Mouse (Mus musculus): Measurements from ENCODE around the gene Taz. TPM values are rescaled to one million over a fixed set of nuclear protein-coding genes. Genes with fewer than 3 reads are reported as not detected.

The Taz gene
- 63.7 and 108 TPM in 2 replicates for polyA plus RNA-seq (2015; fragmentation: Nextera tagmentation; extraction: Ambion mirVana)

DNA sequence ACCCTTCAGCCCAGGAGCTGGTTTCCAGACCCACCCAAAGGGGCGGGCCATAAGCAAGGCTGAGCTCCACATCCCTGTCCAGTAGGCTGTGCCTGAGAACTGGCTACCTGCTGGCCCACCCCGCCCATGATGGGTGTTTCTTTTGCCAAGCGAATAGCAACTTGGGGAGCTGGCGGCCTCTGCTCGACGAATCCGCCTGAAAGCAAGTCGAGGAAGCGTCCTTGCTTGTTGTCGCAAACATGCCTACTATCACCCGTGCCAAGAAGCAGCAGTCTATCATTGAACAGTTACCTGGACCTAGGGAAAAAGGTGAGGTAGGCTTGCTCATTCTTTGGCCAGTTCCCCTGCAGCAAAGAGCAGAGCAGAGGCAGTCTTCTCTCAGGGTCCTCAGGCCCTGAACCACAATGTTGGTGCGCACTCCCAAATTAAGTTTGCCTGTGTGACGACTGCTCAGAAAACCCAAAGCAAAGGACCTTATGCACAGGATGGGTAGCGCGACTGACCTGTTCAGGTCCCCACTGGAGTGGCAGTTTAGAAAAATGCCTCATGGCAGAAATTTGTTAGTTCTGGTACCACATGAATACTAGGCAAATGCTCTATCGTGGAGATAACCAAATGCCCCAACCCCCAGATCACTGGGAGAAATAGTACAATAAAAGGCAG, at the start of gene Taz, which contains the start of gene Dnase1l1:
Taz (plus strand) TSS at position 181 of the 663 bp plus-strand sequence.
Dnase1l1 (minus strand) TSS at position 606 of the 663 bp plus-strand sequence.

DNA sequence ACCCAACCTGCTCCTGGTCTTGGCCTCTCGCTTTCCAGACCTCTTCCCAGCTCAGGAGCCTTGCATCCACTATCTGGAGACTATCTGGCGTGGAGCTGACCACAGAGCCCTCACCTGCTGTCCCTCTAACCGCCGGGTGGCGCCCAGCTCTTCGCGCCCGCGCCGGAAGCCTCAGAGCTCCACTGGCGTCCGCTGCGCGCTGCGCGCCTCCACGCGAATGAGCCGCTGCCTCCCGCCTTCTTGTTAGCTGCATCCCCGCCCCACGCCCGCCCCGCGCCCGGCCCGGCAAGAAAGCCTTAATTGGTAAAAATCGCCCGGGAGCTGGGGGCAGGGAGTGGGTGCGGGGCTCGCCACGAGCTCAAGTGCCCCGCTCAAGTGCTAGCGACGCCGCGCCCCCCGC, 32.1 kb upstream of the Taz start, which contains the start of gene Flna:
Flna (minus strand) TSS at position 206 of the 400 bp plus-strand sequence.

DNA sequence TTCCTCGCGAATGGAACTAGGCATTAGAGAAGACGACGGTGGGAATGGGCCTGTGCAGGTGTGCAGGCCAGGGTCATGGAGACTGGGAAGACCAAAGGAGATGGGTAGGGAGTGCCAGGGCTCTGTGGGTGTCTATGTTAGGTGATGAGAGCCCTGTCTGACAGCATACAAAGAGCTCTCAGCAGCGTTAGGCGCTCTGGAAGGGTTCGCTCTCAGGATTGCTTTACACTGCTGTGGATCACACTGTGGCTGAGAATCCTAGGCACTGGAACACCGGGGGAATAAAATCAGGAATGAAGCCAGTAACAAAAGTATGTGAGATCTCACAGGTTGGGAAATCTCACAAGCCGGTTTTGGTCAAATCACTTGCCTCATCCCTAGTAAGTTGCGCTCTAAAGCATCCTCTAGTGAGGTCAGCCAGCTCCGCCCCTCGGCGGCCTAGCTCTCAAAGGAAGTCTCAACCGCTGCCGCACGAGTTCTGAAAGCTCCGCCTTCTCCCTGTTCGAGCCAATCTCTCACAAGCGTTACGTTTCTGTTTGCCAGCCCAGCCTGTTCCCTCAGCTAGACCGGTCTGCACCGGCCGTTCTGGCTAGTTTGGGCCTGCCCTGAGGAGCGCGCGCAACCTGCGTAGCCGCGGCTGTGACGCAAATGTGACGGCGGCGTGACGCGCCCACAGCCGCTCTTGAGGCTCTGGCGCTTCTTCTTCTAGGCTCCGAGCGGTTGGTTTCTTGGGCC, 27.4 kb upstream of the Taz start, which contains the start of gene Emd:
Emd (plus strand) TSS at position 535 of the 735 bp plus-strand sequence.

DNA sequence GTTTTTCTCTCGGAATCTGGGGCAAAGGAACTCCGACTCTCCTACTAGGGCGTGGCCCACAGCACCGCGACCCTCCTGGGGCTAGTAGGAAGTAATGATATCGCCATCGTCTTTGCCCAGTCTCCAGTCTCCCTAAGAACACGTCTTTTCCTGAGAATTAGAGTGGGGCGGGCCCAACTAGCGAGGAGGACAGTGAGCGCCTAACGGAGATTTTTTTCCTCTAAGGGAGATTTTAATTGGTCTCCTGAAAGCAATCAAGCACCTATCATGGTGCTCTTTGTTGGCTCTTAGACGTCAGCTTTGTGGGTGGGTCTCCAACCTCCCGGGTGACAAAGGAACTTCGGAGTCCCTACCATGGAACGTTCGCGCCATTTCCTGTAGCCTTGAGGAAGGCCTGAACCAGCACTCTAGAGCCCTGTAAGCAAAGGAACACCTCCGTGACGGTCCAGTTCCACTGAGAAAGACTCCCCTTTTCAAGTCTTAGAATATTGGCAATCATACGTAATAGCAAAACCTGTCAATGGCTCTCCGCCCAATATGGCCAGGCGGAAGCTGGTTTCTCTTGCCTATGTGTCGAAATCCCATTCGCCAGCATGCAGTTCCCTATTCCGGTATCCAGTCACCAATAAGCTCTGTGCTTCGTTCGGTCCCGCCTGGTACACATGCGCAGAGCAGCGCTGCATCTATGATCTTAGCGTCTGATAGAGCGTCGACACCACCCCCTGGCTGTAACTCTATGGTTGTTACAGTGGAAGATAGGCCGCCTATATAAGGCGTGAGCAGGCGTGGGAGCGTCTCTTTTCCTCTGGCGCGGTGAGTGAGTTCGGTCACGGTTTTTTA, 11.4 kb upstream of the Taz start, which contains the start of gene Rpl10:
Rpl10 (plus strand) TSS at position 751 of the 840 bp plus-strand sequence.

DNA sequence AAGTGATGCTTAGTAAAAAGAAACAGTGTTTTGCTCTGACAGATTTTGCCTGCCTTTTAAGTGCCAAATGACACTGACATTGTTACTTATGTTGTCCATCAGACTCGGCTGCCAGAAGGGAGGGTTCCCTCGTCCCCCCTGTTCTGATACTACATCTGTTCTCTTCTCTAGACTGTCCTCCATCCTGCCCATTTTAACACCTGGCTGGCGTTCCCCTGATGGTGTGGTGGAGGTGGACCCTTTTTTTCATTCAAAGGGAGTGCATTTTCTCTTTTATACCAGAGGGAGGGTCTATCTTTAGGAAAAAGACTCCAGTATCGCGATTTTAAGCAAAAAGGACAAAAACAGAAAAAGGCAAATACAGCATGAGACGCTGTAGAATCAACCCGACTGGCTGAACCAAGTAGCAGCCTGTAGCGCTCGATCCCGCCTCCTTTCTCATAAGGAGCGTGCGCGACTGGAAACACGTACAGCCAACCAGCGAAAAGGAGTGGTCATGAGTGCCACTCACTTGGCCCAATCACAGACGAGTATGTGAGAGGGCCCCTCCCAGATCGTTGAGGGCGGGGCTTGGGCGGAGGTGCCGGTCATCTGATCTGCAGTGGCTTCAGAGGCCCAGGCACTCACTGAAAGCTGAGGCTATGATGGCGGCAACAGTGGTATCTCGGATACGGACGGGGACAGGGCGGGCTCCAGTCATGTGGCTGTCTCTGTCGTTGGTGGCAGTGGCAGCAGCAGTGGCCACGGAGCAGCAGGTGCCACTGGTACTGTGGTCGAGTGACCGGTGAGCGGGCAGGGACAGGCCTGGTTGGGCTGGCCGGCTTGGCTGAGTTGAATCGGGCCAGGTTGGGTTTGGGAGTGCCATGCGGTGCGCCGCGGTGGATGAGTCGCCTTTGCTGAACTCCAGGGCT, 15.1 kb downstream of the Taz start, which contains the start of gene Atp6ap1:
Atp6ap1 (plus strand) TSS at position 560 of the 911 bp plus-strand sequence.

DNA sequence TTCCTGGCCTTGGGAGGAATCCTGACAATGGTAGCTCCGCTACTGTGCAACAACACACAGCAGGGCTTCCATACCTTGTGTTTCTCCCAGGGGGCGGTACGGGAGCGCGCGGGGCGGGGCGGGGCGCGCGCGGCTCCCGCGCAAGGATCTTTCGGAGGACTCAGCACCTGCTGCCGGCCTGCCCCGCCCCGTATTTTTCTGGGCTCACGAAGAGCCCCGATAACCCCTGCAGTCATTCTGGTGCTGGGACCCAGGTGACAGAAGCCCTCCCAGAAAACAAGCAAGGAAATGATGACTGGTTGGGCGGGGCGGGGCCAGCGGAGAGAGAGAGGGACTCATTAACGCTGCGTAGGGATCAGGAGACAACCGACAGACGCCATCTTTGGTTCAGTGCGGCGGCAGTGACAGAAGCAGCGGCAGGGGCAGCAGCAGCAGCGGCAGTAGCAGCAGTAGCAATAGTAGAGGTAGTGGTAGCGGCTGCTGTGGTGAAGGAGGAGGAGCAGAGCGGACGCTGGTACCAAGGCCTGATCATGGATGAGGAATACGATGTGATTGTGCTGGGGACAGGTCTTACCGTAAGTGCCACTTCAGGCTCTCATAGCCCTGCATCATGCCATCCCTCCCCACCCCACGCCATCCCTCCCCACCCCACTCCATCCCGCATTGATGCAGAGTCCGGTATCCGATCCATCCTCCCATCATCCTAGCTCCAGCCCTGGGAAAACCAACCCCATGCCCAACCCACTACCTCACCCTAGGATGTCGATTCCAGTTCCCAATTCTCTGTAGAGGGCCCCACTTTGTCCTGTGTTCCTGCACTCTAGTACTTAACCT, 23.4 kb downstream of the Taz start, which contains the start of gene Gdi1:
Gdi1 (plus strand) TSS at position 132 of the 834 bp plus-strand sequence.

DNA sequence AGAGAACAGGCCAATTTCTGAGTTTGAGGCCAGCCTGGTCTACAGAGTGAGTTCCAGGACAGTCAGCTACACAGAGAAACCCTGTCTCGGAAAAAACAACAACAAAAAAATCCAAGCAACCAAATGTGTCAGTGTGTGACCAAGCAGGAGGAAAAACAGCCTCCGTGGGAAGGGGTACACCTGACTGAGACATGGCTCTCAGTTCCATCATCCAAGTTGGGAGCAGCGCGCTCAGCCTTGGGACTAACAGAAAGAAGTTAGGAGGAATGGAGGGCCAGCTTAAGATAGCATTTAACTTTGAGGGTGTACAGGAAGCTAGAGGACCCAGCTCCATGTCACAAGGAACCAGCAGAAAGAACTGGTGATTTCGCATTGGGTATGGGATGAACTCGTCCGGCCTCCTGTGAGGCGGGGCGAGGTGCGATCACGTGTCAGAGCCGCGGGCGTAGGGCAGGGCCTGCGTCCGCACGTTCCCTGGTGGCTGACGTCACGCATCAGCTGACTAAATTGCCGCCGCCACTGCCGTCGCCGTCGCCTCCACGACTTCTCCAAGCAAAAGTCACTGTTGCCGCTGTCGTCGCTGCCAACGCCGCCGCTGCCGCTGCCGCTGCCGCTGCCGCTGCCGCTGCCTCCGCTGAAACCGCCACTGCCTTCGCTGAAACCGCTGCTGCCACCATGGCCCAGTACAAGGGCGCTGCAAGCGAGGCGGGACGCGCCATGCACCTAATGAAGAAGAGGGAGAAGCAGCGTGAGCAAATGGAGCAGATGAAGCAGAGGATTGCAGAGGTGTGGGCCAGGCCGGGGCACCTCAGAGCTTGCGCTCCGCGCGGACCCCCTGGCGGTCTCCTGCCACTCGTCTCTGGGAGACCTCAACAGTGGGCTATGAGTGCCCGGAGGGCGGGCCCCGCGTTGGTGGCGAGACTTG, 31.1 kb downstream of the Taz start, which contains the start of gene Fam50a:
Fam50a (plus strand) TSS at position 494 of the 925 bp plus-strand sequence.

DNA sequence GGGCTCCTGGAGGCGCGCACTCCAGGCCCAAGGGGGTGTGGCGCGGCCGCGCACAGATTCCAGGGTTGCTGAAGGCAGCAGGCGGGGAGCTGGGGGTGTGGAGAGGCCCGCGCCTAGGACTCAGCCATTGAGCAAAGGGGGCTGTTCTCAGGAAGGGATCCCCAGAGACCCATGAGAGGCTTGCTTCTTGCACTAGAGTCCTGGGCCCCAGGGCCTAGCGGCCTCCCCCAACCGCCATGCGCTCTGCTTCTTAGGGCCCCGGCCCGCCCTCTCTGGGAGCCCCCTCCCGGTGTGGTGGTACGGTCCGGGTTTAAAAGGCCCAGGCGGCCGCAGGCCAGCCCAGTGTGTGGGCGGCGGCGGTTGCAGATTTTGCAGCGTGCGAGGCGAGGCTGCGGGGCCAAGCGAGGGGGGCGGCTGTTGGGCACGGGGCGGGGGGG, 47.0 kb downstream of the Taz start, which contains the start of gene Plxna3:
Plxna3 (plus strand) TSS at position 342 of the 437 bp plus-strand sequence.

Small RNA genes lying within 50 kb of the gene (microRNA-seq; reads per million reads assigned to microRNA genes)
- gene Mir7091 (ENCODE audit: borderline replicate concordance, insufficient number of aligned reads) (not detected), gene Mir7092 (ENCODE audit: borderline replicate concordance, insufficient number of aligned reads) (1.8 reads per million)

Other genes with a start within 250 kb of the Taz start
- 0.25 TPM in 1 of 2 replicates, not detected in the other for gene Opn1mw, start 154.4 kb upstream of the Taz start, polyA plus RNA-seq (2015; fragmentation: Nextera tagmentation; extraction: Ambion mirVana)
- 5.3 and 10.1 TPM in 2 replicates for gene Mecp2, start 146.5 kb upstream of the Taz start, polyA plus RNA-seq (2015; fragmentation: Nextera tagmentation; extraction: Ambion mirVana)
- gene Tex28, start 114.1 kb upstream of the Taz start, polyA plus RNA-seq (2015; fragmentation: Nextera tagmentation; extraction: Ambion mirVana) = not detected in 2 replicates
- gene Tktl1, start 104.7 kb upstream of the Taz start, polyA plus RNA-seq (2015; fragmentation: Nextera tagmentation; extraction: Ambion mirVana) = not detected in 2 replicates
- 59.1 and 60.0 TPM in 2 replicates for gene Flna, start 32.1 kb upstream of the Taz start, polyA plus RNA-seq (2015; fragmentation: Nextera tagmentation; extraction: Ambion mirVana)
- 12.4 and 12.5 TPM in 2 replicates for gene Emd, start 27.2 kb upstream of the Taz start, polyA plus RNA-seq (2015; fragmentation: Nextera tagmentation; extraction: Ambion mirVana)
- gene Rpl10, start 11.1 kb upstream of the Taz start, polyA plus RNA-seq (2015; fragmentation: Nextera tagmentation; extraction: Ambion mirVana) = 795 and 803 TPM in 2 replicates
- 19.2 and 21.0 TPM in 2 replicates for gene Dnase1l1, start 425 bp downstream of the Taz start, polyA plus RNA-seq (2015; fragmentation: Nextera tagmentation; extraction: Ambion mirVana)
- 107 and 140 TPM in 2 replicates for gene Atp6ap1, start 15.2 kb downstream of the Taz start, polyA plus RNA-seq (2015; fragmentation: Nextera tagmentation; extraction: Ambion mirVana)
- gene Gdi1, start 23.1 kb downstream of the Taz start, polyA plus RNA-seq (2015; fragmentation: Nextera tagmentation; extraction: Ambion mirVana) = 158 and 175 TPM in 2 replicates
- 38.3 and 51.4 TPM in 2 replicates for gene Fam50a, start 31.1 kb downstream of the Taz start, polyA plus RNA-seq (2015; fragmentation: Nextera tagmentation; extraction: Ambion mirVana)
- gene Plxna3, start 47.2 kb downstream of the Taz start, polyA plus RNA-seq (2015; fragmentation: Nextera tagmentation; extraction: Ambion mirVana) = 4.2 and 6.4 TPM in 2 replicates
- 150 and 170 TPM in 2 replicates for gene Lage3, start 71.7 kb downstream of the Taz start, polyA plus RNA-seq (2015; fragmentation: Nextera tagmentation; extraction: Ambion mirVana)
- 61.6 and 67.4 TPM in 2 replicates for gene Ubl4a, start 91.3 kb downstream of the Taz start, polyA plus RNA-seq (2015; fragmentation: Nextera tagmentation; extraction: Ambion mirVana)
- 15.6 and 28.1 TPM in 2 replicates for gene Slc10a3, start 91.4 kb downstream of the Taz start, polyA plus RNA-seq (2015; fragmentation: Nextera tagmentation; extraction: Ambion mirVana)
- gene Fam3a, start 111.4 kb downstream of the Taz start, polyA plus RNA-seq (2015; fragmentation: Nextera tagmentation; extraction: Ambion mirVana) = 27.4 and 32.8 TPM in 2 replicates
- 12.7 and 15.7 TPM in 2 replicates for gene Ikbkg, start 111.4 kb downstream of the Taz start, polyA plus RNA-seq (2015; fragmentation: Nextera tagmentation; extraction: Ambion mirVana)
- 34.2 and 68.2 TPM in 2 replicates for gene G6pdx, start 147.3 kb downstream of the Taz start, polyA plus RNA-seq (2015; fragmentation: Nextera tagmentation; extraction: Ambion mirVana)
- gene Gm6880, start 199.5 kb downstream of the Taz start, polyA plus RNA-seq (2015; fragmentation: Nextera tagmentation; extraction: Ambion mirVana) = 0.28 TPM in 1 of 2 replicates, not detected in the other

Data from adrenal gland, postnatal 0 days (tissue).